Mouse (Mus musculus): Measurements from ENCODE around the gene Ggta1. TPM values are rescaled to one million over a fixed set of nuclear protein-coding genes. Genes with fewer than 3 reads are reported as not detected.

Gene Ggta1
- total RNA-seq, 2 experiments from 2014 or later = 8.4 to 12.5 TPM

GRCm38 (mm10) chr2:35444764-35445262 is 18.2 kb downstream of the Ggta1 start:
- no peak for ATAC-seq (replicated peaks; ENCODE audit: low FRiP score, low TSS enrichment, poor library complexity, severe bottlenecking)

GRCm38 (mm10) chr2:35443981-35444763 is 18.9 kb downstream of the Ggta1 start:
- ATAC-seq (replicated peaks; ENCODE audit: low FRiP score, low TSS enrichment, poor library complexity, severe bottlenecking) = no peak

- ATAC-seq (replicated peaks; ENCODE audit: low FRiP score, low TSS enrichment, poor library complexity, severe bottlenecking) = no peak
These were observed 19.7 kb downstream of the Ggta1 start for GRCm38 (mm10) chr2:35443325-35443724.

- no peak for ATAC-seq (replicated peaks; ENCODE audit: low FRiP score, low TSS enrichment, poor library complexity, severe bottlenecking)
These were observed 21.0 kb downstream of the Ggta1 start for GRCm38 (mm10) chr2:35442079-35442478.

- ATAC-seq (replicated peaks; ENCODE audit: low FRiP score, low TSS enrichment, poor library complexity, severe bottlenecking) = no peak
These were observed 21.6 kb downstream of the Ggta1 start for GRCm38 (mm10) chr2:35441419-35441818.

- ATAC-seq (replicated peaks; ENCODE audit: low FRiP score, low TSS enrichment, poor library complexity, severe bottlenecking) = no peak
These were observed 22.6 kb downstream of the Ggta1 start for GRCm38 (mm10) chr2:35440480-35440879.

- ATAC-seq (replicated peaks; ENCODE audit: low FRiP score, low TSS enrichment, poor library complexity, severe bottlenecking) = no peak
These were observed 25.2 kb downstream of the Ggta1 start for GRCm38 (mm10) chr2:35437796-35438195.

GRCm38 (mm10) chr2:35434576-35435123 is 28.4 kb downstream of the Ggta1 start:
- no peak for ATAC-seq (replicated peaks; ENCODE audit: low FRiP score, low TSS enrichment, poor library complexity, severe bottlenecking)

- ATAC-seq (replicated peaks; ENCODE audit: low FRiP score, low TSS enrichment, poor library complexity, severe bottlenecking) = no peak
These were observed 29.6 kb downstream of the Ggta1 start for GRCm38 (mm10) chr2:35433428-35433827.

- peak; percentile 19; the same call in 1 of the 2 replicates for ATAC-seq (replicated peaks; ENCODE audit: low FRiP score, low TSS enrichment, poor library complexity, severe bottlenecking)
These were observed 30.6 kb downstream of the Ggta1 start for GRCm38 (mm10) chr2:35432472-35432871.

GRCm38 (mm10) chr2:35432011-35432410 is 31.0 kb downstream of the Ggta1 start:
- ATAC-seq (replicated peaks; ENCODE audit: low FRiP score, low TSS enrichment, poor library complexity, severe bottlenecking) = no peak

- ATAC-seq (replicated peaks; ENCODE audit: low FRiP score, low TSS enrichment, poor library complexity, severe bottlenecking) = no peak
These were observed 32.2 kb downstream of the Ggta1 start for GRCm38 (mm10) chr2:35430806-35431205.

- no peak for ATAC-seq (replicated peaks; ENCODE audit: low FRiP score, low TSS enrichment, poor library complexity, severe bottlenecking)
These were observed 34.3 kb downstream of the Ggta1 start for GRCm38 (mm10) chr2:35428615-35429300.

- ATAC-seq (replicated peaks; ENCODE audit: low FRiP score, low TSS enrichment, poor library complexity, severe bottlenecking) = no peak
These were observed 35.5 kb downstream of the Ggta1 start for GRCm38 (mm10) chr2:35427559-35427958.

GRCm38 (mm10) chr2:35423711-35424339 is 39.2 kb downstream of the Ggta1 start:
- ATAC-seq (replicated peaks; ENCODE audit: low FRiP score, low TSS enrichment, poor library complexity, severe bottlenecking) = no peak

GRCm38 (mm10) chr2:35422384-35422783 is 40.6 kb downstream of the Ggta1 start:
- ATAC-seq (replicated peaks; ENCODE audit: low FRiP score, low TSS enrichment, poor library complexity, severe bottlenecking) = no peak

GRCm38 (mm10) chr2:35420681-35421080 is 42.4 kb downstream of the Ggta1 start:
- ATAC-seq (replicated peaks; ENCODE audit: low FRiP score, low TSS enrichment, poor library complexity, severe bottlenecking) = peak; percentile 42

GRCm38 (mm10) chr2:35419671-35420070 is 43.4 kb downstream of the Ggta1 start:
- ATAC-seq (replicated peaks; ENCODE audit: low FRiP score, low TSS enrichment, poor library complexity, severe bottlenecking) = peak; percentile 78

GRCm38 (mm10) chr2:35419243-35419642 is 43.8 kb downstream of the Ggta1 start:
- peak; percentile 42; the same call in 1 of the 2 replicates for ATAC-seq (replicated peaks; ENCODE audit: low FRiP score, low TSS enrichment, poor library complexity, severe bottlenecking)

- no peak for ATAC-seq (replicated peaks; ENCODE audit: low FRiP score, low TSS enrichment, poor library complexity, severe bottlenecking)
These were observed 45.8 kb downstream of the Ggta1 start for GRCm38 (mm10) chr2:35417231-35417630.

Measured in megakaryocyte-erythroid progenitor cell, adult 5-6 weeks (primary cell).